Mouse (Mus musculus) C2C12 (cell line): ENCODE data around the gene Socs3.

Experiments used
- CEBPB ChIP-seq: IDR thresholded peaks from one replicate; pipeline ENCODE4 v1.6.1; 2011; ENCODE audit warnings: low read depth, mild to moderate bottlenecking, control low read depth, moderate library complexity
- CTCF ChIP-seq: IDR thresholded peaks from one replicate; pipeline ENCODE4 v1.5.1; 2011; ENCODE audit not compliant: control insufficient read depth, insufficient read depth, insufficient read length
- MYOD1 ChIP-seq: IDR thresholded peaks from one replicate; pipeline ENCODE4 v1.6.1; 2011; ENCODE audit warnings: low read depth; ENCODE audit not compliant: control insufficient read depth, insufficient read length
- MYOG ChIP-seq: IDR thresholded peaks from one replicate; pipeline ENCODE4 v1.6.1; 2011; ENCODE audit not compliant: control insufficient read depth, insufficient read length; ENCODE audit errors: extremely low read depth

DNA sequence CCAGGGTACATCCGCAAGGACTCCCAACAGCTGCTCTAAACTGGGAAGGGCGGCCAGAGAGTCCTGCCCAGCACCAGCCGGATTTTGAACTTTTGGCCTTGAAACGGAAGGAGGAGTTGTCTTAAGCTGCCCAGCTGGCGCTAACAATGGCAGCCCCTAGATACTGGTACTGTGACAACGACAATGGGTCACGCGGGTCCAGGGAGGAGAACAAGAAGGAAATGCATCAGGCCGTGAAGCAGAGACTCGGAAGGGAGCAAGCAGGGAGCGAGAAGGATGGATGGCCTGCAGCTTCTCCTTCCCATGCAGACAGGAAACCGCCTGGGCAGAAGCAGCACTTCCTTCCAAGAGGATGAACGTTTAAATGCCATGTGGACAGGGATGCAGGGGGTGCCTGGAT is 14.2 kb downstream of the Socs3 start:
- TF ChIP-seq CTCF (no peak), MYOD1 (no peak), MYOG (no peak), CEBPB (no peak)
